Comparison of ENCODE assay signal across 8 mouse cellular contexts in the genomic region with DNA sequence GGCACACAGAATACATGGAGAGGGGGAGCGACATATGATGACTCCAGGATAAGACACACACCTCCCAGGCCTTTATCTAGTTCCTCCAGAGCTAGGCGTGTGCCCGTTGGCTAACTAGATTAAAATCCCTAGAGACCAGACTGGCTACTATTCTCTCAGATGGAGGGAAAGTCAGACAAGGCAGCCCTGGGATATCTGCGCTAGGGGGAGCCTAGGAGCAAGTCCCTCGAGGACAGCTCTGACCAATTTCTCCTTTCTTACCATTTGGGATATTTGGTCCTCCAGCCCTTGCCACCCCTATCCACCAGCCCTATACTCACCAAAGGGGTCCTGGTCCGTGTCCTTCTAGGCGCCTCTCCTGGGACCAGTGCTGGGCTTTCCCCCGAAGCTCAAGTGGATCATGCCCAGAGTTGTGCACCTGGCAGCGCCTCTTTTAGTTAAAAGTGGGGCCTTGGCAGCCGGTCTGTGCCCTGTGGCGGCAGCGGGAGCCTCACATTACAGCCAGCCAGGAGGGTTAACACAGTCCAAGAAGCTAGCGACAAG. TPM values are rescaled to one million over a fixed set of nuclear protein-coding genes. Genes with fewer than 3 reads are reported as not detected.
DNase-seq lines count a peak whose midpoint lies in the region; ATAC-seq and TF ChIP-seq lines count a peak whose summit lies in the region.

No protein-coding gene starts in this region.

- peaks cover 14% of the 10 kb centered on the region for H3K36me3 ChIP-seq in intestine, postnatal 0 days (ENCODE audit: control insufficient read depth, insufficient read depth)

- TF ChIP-seq CTCF in intestine, postnatal 0 days (IDR thresholded peaks at IDR 0.05; ENCODE audit: low read depth), result peak; percentile 74

- peak overlapping the region; percentile 81 for H3K4me2 ChIP-seq in intestine, postnatal 0 days (replicated peaks; ENCODE audit: low read depth)

- H3K4me1 ChIP-seq in intestine, postnatal 0 days (replicated peaks; ENCODE audit: control insufficient read depth, insufficient read depth, low read length), result no peaks in the 10 kb centered on the region

- ATAC-seq in intestine, postnatal 0 days, result peak; percentile 12; the same call in 1 of the 2 replicates

- no peaks in the 10 kb centered on the region for H3K9me3 ChIP-seq in intestine, postnatal 0 days (ENCODE audit: control insufficient read depth)

- no peak overlapping the region for H3K9ac ChIP-seq in intestine, postnatal 0 days (ENCODE audit: low read depth, low read length)

- H3K4me3 ChIP-seq in intestine, postnatal 0 days (ENCODE audit: low read depth, low read length), result peak overlapping the region; percentile 32

- H3K27me3 ChIP-seq in intestine, postnatal 0 days (replicated peaks; ENCODE audit: control insufficient read depth, insufficient read depth, low read length), result peaks cover 37% of the 10 kb centered on the region

- H3K27ac ChIP-seq in intestine, postnatal 0 days (ENCODE audit: low read depth, low read length), result no peak overlapping the region

- WGBS in intestine, postnatal 0 days, result 4% methylated on average over 13 of the region's 13 CpGs

- DNase-seq in urinary bladder, adult 18-20 months (ENCODE audit: low spot score in 2 of 2), result peak; percentile 60 to 70
- DNase-seq in urinary bladder, postnatal 10 days (ENCODE audit: low spot score), result no peak
- DNase-seq in cerebellum, postnatal 14 days, result peak; percentile 53 to 56
- peak; percentile 30 to 56 for DNase-seq in gastrocnemius, adult 8-10 months (ENCODE audit: low spot score in 2 of 2)
- DNase-seq in lung, adult 18-20 months, result peak; percentile 61 to 70
- peak; percentile 67 for DNase-seq in retina, postnatal 1 day
- DNase-seq in frontal cortex, postnatal 25 days (ENCODE audit: low spot score in 2 of 2), result no peak

RNA-seq across cellular contexts. Expression of a gene that starts 0.8 kb away (rescaled TPM):
- total RNA-seq in gastrocnemius, adult 8-10 months (2022), result under 1 TPM in 2 of 4 experiments, not detected in 2; 0.15 to 0.27 TPM
- 1.2 and 1.3 TPM in 2 replicates for polyA plus RNA-seq in intestine, postnatal 0 days (2015; fragmentation: Nextera tagmentation; extraction: Ambion mirVana)

RNA-seq across cellular contexts. Expression of a gene that starts 14.0 kb away (rescaled TPM):
- 100 to 1,000 TPM; 268 to 350 (median 281) TPM for total RNA-seq in gastrocnemius, adult 8-10 months (2022)
- polyA plus RNA-seq in intestine, postnatal 0 days (2015; fragmentation: Nextera tagmentation; extraction: Ambion mirVana), result 15.8 and 18.2 TPM in 2 replicates

RNA-seq across cellular contexts. Expression of a gene that starts 36.9 kb away (rescaled TPM):
- total RNA-seq in gastrocnemius, adult 8-10 months (2022), result 1 to 10 TPM; 1.7 to 3.1 (median 2.5) TPM
- 5.0 and 5.5 TPM in 2 replicates for polyA plus RNA-seq in intestine, postnatal 0 days (2015; fragmentation: Nextera tagmentation; extraction: Ambion mirVana)

RNA-seq across cellular contexts. Expression of a gene that starts 41.6 kb away (rescaled TPM):
- total RNA-seq in gastrocnemius, adult 8-10 months (2022), result 10 to 100 TPM; 86.6 to 96.0 (median 94.8) TPM
- polyA plus RNA-seq in intestine, postnatal 0 days (2015; fragmentation: Nextera tagmentation; extraction: Ambion mirVana), result 441 and 442 TPM in 2 replicates

RNA-seq across cellular contexts. Expression of a gene that starts 45.5 kb away (rescaled TPM):
- total RNA-seq in gastrocnemius, adult 8-10 months (2022), result 1 to 10 TPM; 1.7 to 3.5 (median 2.1) TPM
- polyA plus RNA-seq in intestine, postnatal 0 days (2015; fragmentation: Nextera tagmentation; extraction: Ambion mirVana), result 8.7 and 8.9 TPM in 2 replicates

Comparison
In these comparisons a context has a peak if more than half of its experiments do, and no peak if none do; other contexts are left out.
1. DNase-seq: peak in urinary bladder, adult 18-20 months (2 of 2), cerebellum, postnatal 14 days (2 of 2), gastrocnemius, adult 8-10 months (2 of 2), lung, adult 18-20 months (2 of 2) and retina, postnatal 1 day (single experiment); none in urinary bladder, postnatal 10 days (single experiment) and frontal cortex, postnatal 25 days (0 of 2).